Mouse (Mus musculus) ES-Bruce4 (cell line): ENCODE data around the gene Akap6.

ENCODE experiments used
- CTCF ChIP-seq: IDR thresholded peaks from one replicate; pipeline ENCODE4 v1.8.1; 2011; ENCODE audit warnings: low read depth, low read length
- POLR2A ChIP-seq: IDR thresholded peaks from one replicate; pipeline ENCODE4 v1.8.1; 2011; ENCODE audit warnings: low read length; ENCODE audit not compliant: insufficient read depth

- no peak for TF ChIP-seq POLR2A
- no peak for TF ChIP-seq CTCF
Measured at GRCm38 (mm10) chr12:52908448-52909066, 209.4 kb downstream of the Akap6 start.
